Mouse (Mus musculus) c-Kit-positive CD71-positive TER-119-negative erythroid progenitor cells, embryonic 14.5 days (primary cell): Measurements from ENCODE around the gene 2310022A10Rik.

ENCODE experiments used
- DNase-seq: peaks from one replicate; pipeline ENCODE4 v3.0.0-alpha.2; 2013; ENCODE audit warnings: low read depth

Gene 2310022A10Rik

DNA sequence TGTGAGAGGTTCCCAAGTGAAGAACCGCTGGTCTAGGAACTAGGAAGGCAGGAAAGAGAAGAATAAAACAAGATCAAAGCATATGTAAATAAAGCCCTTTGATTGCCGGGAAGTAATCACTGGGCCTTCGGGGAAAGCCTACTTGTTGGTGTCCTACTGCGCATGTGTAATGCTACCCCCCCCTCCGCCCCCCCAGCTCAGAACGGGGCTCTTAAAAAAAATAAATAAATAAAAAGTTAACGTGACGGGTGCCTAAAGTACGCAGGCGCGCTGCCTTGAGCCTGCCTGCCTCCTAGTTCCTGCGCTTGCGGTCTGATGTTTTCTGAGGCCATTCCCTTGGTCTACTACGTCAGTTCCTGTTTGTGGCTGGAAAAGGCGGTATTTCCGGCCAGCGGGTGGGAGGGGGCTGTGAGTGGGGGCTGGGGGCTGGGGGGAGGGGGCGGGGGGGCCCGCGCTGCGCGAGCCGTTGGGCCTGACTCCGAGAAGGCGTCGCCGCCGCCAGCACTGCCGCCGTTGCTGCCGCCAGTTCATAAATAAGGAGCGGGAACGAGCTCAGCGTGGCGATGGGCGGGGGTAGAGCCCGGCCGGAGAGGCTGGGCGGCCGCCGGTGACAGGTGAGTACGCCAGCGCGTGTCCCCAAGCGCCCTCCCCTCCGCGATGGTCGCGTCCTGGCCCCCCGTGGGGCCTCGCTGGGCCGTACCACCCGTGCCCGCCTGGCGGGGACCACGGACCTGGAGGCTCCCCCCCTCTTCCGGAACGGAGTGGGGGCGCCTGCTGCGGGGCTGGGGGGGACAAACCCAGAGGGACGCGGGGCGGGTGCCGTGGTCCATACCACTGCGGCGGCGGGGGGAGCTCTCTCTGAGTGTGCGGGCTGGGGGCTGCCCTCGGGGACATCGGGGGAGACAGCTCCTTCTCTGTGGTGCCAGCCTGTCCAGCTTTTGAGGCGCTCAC is 38.5 kb downstream of the 2310022A10Rik start, which contains the start of gene Akt2:
Akt2 (plus strand) TSS at position 287 of the 951 bp plus-strand sequence.
- peak; percentile 89 for DNase-seq

DNA sequence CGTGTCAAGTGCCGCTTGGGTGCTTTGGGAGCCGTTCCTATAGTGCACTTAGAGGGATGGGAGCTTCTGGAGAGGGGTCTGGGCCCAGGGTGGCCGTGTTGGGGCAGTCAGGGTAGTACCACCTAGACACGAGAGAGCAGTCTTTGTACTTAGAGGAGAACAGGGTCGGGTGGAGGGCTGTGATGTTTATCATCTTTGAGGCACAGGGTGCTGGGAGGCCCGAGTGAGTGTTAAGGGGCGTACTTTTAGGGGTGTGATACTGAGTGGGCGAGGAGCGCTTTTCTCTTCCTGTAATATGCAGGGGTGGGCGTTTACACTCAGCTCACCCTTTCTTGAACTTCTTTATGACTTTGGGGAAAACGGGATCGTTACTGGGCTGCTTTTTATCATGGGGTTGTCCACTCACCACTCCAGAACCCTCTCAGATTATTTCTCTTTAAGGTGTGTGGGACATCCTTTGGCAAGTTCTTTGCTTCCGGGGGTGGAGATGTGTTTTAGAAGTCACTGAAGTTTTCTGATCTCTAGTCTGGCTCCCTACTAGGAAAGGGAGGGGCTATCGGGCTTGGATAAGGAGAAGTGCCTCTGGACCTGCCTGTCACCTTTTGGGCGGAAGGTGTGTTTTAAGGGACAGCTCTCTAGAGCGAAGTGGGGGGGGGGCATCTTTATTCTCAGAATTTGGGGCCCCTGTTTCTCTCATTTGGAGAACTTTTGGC is 39.3 kb downstream of the 2310022A10Rik start:
- peak; percentile 64 for DNase-seq

DNA sequence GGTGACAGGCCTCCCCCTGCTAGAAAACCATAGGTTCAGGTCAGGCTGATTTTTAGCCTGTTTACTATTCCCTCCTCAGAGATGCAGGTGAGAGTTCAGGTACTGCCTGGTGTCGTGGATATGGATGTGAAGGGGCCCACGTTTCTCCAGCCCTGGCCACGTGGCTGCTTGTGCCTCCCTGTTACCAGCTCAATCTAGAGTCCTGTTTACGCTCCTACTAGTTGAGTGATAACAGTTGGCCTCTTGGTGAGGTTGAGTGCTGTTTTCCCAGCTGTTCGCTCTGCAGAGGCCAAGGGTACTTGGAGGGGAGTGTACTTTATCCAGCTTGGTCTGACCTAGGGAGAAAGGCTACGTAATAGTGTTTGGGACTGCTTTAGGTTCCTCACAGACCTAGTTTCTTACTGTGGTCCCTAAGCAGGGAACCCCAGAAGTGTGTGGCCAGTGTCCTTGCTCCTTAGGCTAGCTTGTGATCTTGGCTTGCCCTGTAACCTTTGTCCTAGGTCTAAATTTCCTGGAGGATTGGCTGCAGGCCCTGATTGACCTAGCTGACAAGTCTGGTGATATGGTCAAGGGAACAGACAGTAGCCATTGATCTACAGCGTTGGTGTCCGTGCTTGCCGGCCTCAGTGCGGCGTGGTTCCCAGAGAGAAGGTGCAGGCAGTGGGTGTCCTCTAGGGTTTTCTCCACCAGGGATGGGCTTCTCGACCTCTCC is 40.1 kb downstream of the 2310022A10Rik start:
- no peak for DNase-seq

DNA sequence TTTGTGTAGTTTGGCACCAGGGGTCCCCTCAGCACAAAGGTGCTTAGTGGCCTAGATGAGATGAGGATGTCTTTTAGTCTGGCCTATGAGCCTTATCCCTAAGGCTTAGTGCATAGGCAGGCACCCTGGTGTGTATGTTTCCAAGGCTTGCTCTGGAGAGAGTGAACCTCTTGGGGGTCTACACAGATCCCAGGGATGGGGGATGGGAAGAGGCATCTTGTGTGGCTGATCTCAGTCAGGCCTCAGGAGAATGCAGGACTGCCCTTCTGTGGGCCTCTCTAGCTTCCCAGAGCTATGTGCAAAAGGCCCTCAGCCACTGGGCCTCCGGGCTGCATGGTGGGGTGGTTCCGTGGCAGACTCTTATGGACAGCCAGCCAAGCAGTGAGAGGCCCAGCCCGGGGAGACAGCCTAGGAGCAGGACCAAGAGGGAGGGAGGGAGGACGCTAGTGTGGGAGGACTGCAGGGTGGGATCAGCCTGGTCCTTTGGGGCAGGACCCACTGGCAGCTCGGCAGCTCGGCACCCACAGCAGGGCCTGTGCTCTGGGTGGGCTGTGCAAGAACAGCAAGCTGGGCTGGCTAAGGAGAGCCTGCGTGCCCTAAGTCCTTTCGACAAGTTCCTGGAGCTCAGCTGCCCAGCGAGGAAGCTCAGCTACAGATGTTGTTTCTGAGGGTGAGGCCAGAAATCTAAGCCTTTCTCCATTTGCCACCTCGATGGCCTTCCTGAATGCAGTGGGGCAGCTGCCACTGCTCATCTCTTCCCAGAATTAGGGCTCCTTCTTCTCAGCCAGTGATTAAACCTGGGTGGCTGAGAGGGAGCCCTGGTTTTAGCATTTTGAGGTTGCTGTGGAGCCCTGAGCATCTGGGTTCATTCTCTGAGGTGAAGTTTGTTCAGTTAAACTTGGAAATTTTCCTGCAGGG is 43.8 kb downstream of the 2310022A10Rik start:
- DNase-seq, result no peak

DNA sequence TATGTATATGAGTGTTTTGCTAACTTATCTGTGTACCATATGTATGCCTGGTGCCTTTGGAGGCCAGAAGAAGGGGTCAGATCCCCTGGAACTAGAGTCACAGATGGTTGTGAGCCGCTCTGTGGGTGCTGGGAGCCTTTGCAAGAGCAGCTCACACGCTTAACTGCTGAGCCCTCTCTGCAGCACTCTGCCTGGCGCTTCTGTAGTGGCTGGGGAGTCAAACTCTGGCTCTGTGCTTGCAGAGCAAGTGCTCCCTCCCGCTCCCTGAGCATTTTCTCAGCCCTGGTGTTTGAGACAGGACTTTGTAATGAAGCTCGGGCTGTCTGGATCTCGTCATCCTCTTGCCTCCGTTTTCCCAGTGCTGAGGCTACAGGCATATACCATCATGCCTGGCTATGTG is 45.0 kb downstream of the 2310022A10Rik start:
- DNase-seq, result no peak

DNA sequence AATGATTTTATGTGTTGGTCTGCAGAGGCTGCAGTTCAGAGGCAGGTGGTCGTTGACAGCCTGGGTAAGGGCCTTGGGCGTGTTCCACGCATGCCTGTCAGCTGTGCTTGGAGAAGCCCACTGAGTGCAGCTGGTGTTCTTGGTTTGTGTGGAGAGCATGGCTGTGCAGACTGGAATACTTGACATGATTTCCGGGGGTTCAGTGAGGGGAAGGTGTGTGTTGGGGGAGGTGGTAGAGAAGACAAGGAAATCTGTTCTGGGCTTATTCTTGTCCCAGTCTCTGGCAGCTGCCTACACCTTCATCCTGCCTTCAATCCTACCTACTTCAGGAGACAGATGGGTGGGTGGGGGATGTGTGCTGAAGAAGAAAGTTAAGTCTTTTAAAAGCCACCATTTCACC is 48.6 kb downstream of the 2310022A10Rik start:
- no peak for DNase-seq

DNA sequence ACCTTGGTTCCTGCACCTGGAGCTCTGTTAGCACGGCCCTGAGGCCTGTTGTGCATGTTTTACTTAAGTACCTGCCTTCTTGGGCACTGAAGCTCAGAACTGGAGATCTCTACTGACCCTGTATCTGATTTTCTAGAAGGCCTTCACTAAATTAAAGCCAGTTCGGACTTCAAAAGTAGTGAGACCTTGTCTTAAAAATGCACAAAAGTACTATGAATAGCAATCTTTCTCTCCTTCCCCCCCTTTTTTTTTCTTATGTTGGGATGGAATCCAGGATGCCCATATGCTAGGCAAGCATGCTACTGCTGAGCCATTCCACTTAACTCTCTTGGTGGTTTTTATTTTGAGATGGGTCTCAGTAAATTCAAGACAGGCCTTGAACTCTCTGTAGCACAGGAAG is 49.1 kb downstream of the 2310022A10Rik start:
- DNase-seq, result no peak

DNA sequence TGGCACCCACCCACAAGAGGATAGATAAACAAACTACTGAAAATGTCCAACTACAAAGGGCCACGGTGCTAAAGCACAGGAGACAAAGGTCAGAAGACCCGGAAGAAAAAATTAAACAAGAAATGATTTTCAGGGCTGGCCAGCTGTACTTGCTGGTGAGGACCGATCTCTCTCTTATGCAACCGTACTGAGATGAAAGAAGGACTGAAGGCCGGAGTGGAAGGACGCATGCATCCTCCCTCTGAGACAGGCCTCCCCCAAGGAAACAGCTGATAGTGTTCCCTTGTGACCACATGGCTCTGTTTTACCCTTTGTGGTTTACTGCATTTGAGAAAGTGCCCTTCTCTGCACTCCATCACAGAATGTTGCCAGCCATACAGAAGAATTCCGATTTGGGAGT is 49.8 kb downstream of the 2310022A10Rik start:
- DNase-seq, result no peak

DNA sequence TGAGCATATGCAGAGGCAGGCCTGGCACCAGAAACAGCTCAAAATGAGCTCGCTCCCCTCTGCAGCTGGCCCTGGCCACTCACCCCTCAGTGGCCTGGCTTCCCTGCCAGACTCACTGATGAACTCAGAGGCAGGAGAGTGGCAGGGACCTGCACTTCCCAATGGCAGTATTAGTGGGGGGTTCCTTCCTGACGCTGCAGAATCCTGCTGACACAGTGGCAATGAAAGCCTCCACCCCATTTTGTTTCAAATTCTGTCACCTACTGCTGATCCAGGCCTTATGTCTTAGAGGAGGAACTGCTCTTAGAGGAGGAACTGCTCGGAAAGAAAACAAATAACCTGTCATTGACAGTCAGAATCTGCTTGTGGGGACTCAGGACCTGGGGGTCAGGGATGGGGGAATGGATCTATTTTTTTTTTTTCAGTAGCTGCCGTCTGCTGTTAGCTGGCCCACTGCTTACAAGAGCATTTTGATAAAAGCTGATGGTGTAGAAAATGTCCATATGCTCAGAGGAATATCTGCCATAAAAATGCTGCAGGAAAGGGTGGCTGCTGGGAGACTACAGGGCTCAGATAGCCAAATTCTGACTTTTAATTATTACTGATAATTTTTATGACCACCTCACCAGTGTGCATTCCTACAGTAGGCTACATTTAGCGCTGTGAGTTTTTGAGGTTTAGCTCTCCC is 51.8 kb downstream of the 2310022A10Rik start:
- no peak for DNase-seq

DNA sequence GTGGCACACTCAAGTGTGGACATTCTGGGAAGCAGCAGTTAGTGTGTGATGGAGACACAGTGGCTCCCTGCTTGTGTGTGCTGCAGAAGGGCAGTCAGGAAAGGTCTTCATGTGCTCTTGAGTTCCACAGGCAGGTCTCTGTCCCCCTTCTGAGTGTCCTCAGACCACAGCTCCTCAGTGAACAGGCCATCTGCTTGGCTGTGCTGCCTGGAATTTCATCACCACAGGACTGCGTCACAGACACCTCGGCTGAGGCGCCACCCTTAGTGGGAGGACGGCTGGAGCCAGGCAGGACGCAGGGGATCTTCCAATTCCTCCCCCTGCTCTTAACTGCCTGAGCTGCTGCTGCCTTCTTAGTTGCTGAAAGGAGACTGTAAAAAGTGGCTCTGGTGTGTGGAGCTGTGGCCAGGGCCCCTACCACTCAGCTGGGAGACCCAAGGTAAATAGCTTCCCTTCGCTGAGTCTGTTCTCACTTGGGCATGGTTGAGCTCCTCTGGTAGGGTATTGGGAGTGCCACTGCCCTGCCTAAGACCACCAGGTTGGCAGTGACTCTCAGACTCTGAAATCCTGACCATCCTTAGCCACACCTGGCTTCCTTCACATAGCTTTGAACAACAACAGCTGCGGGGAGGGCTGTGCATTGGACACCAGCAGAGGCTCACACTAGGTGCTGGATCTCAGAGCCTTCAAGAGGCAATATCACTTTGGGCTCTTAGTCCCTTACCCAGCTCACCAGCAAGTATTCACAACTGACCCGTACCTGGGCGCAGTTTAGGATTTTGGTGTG is 52.7 kb downstream of the 2310022A10Rik start:
- DNase-seq, result no peak

DNA sequence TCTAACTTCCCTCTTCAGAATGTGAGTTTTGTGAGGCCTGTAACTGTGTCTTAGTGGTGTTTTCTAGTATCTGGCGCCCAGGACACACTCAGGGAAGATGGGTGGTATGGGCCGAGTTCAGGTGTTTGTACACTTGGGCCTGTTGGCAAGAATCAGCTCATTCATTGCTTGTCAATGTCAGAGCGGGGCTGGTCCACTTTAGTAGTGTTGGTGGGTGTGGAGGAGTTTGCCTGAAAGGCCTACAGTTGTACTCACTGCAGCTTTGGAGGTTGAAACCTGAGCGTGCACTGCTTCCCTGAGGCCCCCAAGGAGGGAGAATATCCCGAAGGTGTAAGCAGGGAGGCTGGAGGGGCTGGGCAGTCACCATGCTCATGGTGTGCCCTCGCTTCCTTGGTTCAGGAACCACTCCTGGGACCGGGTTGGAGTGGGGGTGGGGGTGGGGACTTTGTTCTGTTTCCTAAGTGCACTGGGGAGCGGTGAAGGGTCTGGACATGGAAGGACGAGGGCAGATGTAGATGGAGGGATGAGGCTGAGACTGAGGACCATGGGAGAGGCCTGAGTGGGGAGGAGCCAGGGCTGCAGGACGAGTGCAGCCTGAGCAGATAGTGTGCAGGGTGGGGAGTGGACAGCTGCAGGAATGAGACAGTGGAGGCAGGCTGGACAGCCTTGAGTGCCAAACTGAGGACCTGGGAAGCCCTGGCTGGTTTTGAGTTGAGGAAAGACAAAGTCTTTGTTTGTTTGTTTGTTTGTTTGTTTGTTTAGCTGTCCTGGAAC is 53.6 kb downstream of the 2310022A10Rik start:
- no peak for DNase-seq

DNA sequence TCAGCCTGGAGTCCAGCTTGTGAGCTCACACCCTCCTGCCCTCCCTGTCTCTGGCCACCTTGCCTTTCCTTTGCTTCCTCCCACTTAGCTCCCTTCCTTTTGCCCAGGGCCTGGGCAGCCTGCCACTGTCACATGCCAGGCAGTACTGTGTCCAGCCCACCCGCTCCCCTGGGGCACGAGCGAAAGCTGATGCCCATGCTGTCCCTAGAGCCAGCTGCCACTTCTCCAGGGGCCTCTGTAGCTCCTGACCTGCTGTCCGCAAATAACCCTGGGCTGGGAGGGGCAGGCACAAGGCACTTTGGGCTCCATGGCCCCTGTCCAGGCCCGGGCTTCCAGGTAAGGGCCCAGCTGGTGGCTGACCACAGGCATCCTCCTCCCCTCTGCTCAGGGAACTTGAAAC is 54.5 kb downstream of the 2310022A10Rik start:
- no peak for DNase-seq

DNA sequence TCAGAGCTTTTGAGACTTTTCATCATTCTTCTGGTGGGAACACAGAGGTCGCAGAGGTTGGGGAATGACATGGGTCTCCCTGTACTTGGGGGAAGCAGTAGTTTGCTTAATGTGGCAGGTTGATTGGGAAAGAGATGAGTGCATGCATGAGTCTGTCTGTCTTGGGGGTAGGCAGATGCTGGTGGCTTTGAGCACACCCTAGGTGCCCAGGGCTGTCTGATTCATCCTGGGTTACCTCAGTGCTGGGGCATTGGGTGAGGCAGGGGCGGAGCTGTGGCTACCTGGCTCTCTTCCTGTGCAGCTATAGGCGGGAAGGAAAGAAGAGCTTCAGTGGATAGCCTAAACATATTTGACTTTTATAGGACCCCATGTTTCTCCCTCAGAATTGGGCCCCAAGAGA is 55.1 kb downstream of the 2310022A10Rik start:
- DNase-seq, result no peak

DNA sequence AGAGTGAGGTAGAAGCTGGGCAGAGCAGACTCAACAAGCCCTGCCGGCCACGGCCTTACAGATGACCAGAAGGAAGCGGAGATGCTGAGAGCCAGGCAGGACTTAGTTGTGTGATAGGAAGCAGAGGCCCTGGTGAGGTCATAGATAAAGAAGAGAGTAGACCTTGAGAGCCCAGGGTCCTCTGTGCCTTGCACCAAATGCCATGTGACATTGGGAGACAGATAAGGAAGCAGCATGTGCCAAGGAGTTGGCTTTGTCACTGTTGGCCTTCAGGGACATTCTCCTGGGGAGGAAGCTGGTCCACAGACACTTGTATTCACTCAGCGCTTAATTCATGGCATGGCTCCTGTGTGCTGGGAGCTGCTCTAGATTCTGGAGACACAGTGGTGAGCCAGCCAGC is 56.3 kb downstream of the 2310022A10Rik start:
- DNase-seq, result no peak

DNA sequence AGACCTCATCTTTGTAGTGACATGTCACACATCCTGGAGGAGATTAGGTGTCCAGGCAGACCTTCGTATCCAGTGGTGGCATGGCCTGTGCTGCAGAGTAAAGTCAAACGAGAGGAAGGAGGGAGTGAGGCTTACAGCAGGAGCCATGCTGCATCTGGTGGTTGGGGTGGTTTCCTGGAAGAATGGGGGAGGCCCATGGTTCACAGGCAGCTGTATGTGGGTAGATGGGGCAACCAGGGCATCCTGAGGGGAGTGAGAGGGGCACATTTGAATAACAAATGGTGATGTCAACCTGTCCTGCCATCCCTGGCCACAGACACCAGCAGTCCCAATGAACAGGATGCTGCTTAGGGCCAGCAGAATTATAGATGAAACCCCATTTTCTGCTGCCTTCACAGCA is 56.7 kb downstream of the 2310022A10Rik start:
- no peak for DNase-seq

DNA sequence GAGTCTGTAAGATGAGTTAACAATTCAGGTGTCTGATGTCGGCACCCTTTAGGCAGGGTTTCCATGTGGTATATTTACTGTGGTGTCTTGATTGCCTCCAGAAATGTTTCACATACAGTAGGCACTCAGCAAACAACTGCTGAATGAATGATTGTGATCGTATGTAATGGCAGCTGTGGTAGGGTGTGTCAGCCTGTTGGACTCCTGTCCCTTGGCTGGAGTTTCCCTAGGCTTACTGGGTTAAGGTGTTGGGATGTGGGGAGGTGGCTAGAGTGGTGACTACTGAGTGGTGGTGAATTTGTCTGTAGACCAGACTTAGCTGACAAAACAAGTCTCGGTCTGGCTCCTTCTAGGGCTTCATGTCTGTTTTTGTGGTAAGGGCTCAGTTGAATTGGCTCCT is 57.3 kb downstream of the 2310022A10Rik start:
- DNase-seq, result no peak

DNA sequence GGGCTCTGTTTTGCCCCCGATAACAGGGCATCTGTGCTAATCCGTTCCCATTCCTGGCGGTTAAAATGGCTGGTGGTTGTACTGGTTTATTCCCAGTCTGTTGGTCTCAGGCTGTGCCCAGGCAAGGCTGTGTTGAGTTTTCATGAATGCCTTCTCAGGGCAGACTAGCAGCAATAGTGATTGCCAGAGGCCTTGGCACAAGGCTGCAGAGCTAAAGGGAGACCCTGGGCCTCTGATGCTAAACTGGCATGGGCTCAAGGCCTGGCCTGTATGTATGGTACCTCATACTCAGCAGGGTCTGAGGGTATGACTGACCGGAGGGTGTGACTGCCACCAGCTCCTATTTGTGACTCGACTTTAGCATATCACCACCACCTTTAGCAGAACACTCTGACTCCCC is 57.8 kb downstream of the 2310022A10Rik start:
- DNase-seq, result no peak

DNA sequence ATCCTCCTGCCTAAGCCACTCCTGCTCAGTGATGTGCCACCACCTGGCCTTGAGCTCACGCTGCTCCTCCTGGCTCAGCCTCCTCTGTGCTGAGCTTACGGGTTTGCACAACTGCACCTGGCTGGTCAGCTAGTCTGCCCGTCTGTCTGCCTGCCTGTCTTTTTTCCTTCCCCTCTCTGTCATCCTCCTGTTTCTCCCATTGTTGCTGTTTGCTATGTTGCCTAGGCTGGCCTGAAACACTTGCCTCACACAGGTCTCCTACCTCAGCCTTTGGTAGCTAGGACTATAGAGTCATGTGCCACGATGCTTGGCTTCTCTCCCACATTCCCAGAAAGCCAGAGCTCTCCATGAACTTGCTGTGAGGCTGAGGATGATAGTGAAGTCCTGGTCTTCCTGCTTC is 59.9 kb downstream of the 2310022A10Rik start:
- DNase-seq, result no peak
